1 mouse cellular context compared by ENCODE assay signal in genomic region chr1:74361812-74362211, GRCm38 (mm10).
TF ChIP-seq lines count a peak whose summit lies in the region.

TSS of gene Catip (plus strand) at chr1:74362108.

TF ChIP-seq in CH12.LX, 34 proteins besides CTCF, POLR2A, EP300 and RAD21 (continued from another document):
- TF ChIP-seq MAZ (IDR thresholded peaks at IDR 0.05; ENCODE audit: low read depth, low read length) (no peak), CHD2 (IDR thresholded peaks at IDR 0.05; ENCODE audit: low read length) (no peak), MAFK (IDR thresholded peaks at IDR 0.05; ENCODE audit: insufficient replicate concordance, low read length) (no peak), TBP (conservative IDR thresholded peaks at IDR 0.05; ENCODE audit: low read depth, low read length) (no peak)
